Mouse (Mus musculus): ENCODE measurements around the gene Schip1. TPM values are rescaled to one million over a fixed set of nuclear protein-coding genes. Genes with fewer than 3 reads are reported as not detected.
A peak's percentile ranks its signal among the peaks of the same experiment; 100 is the strongest.

The Schip1 gene
- polyA plus RNA-seq, 1 experiment = 8.0 TPM

DNA sequence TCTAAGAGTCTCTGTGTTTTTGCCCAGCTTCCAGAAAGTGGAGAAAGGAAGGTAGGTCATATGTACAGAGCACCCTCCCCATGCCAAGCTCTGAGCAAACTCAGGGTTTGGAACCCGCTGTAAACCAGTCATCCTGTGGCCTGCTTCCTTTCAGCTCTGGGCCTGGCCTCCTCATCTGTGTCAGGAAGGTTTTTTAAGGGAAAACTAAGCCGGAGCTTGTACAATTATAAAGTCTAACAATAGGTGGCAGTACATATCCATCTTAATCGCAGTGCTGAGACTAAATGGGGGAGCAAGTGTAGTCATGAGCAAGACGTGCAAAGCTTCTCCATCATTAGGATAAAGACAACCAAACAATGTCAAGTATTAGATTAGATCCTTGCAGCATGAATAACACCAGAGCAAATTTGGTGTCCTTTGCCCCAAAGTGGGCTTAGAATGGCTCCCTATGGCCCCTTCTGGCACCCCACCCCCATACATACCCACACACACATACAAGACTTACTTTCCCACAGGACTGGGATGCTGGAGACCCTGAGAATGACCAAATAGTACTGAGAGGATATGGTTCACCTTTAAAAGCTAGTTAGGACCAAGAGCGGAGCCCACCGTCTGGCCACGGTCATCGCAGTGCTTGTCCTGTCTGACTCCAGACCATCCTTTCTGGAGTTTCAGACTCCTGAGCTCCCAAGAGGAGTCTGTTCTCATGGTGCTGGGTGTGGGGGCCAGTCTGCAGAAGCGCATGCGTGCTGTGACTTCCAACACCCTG lies 550.6 kb downstream of the Schip1 start:
- peak overlapping the region; percentile 28; the same call in 1 of the 2 replicates for H3K27ac ChIP-seq (ENCODE audit: control insufficient read depth, insufficient read depth, low read depth, low read length, poor library complexity)
- H3K4me3 ChIP-seq (replicated peaks; ENCODE audit: control insufficient read depth, low read depth, low read length) = no peak overlapping the region
- WGBS = 39% methylated on average over 10 of the region's 10 CpGs
- H3K4me1 ChIP-seq (ENCODE audit: control insufficient read depth, insufficient read depth, low read length) = peaks cover 6% of the 10 kb centered on the region; the same call in 1 of the 2 replicates
- TF ChIP-seq POLR2A (IDR thresholded peaks at IDR 0.05; ENCODE audit: borderline replicate concordance, control insufficient read depth, low read depth, low read length) = no peak
- TF ChIP-seq CTCF (IDR thresholded peaks at IDR 0.05; ENCODE audit: control insufficient read depth, insufficient read depth, low read length) = no peak

DNA sequence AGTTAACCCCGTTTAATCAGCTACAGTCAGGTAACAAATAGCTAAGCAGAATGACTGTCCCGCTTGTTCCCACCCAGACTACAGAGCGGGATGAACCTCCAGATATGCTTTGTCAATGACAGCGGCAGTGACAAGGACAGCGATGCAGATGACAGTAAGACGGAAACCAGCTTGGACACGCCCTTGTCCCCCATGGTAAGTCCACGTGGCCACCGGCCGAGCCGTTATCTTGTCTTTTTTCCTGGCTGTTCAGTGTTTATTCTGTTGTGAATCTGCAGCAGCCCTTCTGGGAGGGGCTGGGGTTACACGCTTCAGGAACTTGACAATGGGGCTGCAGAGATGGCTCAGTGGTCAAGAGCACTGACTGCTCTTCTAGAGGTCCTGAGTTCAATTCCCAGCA lies 551.8 kb downstream of the Schip1 start:
- TF ChIP-seq POLR2A (IDR thresholded peaks at IDR 0.05; ENCODE audit: borderline replicate concordance, control insufficient read depth, low read depth, low read length) (no peak), CTCF (IDR thresholded peaks at IDR 0.05; ENCODE audit: control insufficient read depth, insufficient read depth, low read length) (no peak)
- 43% methylated on average over 12 of the region's 12 CpGs for WGBS
- Histone ChIP-seq H3K4me3 (replicated peaks; ENCODE audit: control insufficient read depth, low read depth, low read length) (no peak overlapping the region), H3K27ac (ENCODE audit: control insufficient read depth, insufficient read depth, low read depth, low read length, poor library complexity) (no peak overlapping the region), H3K4me1 (ENCODE audit: control insufficient read depth, insufficient read depth, low read length) (peaks cover 6% of the 10 kb centered on the region; the same call in 1 of the 2 replicates)

DNA sequence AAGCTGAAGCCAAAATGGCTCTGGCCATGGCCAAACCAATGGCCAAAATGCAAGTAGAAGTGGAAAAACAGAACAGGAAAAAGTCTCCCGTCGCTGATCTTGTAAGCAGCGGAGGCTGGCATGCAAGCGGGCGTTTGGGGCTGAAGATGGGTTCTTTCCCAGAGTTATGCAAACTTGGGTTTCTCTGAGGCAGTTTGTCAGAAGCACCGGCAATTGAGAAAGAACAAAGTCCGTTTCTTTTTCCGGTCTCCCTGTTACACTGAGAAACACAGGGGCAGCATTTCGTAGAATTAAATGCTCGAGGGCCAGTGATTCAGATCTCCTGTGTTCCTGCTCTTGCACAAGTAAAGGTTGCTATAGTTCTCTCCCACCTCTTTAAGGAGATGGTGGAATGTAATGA lies 553.1 kb downstream of the Schip1 start:
- Histone ChIP-seq H3K27ac (ENCODE audit: control insufficient read depth, insufficient read depth, low read depth, low read length, poor library complexity) (peak overlapping the region; percentile 50), H3K4me1 (ENCODE audit: control insufficient read depth, insufficient read depth, low read length) (peaks cover 6% of the 10 kb centered on the region; the same call in 1 of the 2 replicates), H3K4me3 (replicated peaks; ENCODE audit: control insufficient read depth, low read depth, low read length) (no peak overlapping the region)
- 60% methylated on average over 10 of the region's 10 CpGs for WGBS
- no peak for TF ChIP-seq CTCF (IDR thresholded peaks at IDR 0.05; ENCODE audit: control insufficient read depth, insufficient read depth, low read length)
- no peak for TF ChIP-seq POLR2A (IDR thresholded peaks at IDR 0.05; ENCODE audit: borderline replicate concordance, control insufficient read depth, low read depth, low read length)

DNA sequence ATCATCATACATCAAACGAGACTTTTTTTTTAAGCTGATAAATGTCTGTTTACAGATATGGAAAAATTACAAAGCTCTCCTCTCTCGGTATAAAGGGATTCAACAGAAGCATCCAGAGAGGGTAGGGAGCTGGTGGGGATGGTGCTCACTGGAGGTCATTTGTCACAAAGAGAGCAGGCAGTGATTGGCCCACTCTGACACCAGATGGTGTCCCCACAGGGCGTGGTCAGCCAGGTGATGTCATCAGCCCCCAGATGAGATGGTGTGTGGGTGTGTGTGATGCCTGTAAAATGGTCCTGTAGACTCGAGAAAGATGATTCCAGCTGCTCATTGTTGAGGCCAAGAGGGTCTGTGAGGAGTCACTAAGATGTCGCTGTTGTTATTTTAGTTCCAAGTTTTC lies 554.5 kb downstream of the Schip1 start:
- H3K4me3 ChIP-seq (replicated peaks; ENCODE audit: control insufficient read depth, low read depth, low read length) = no peak overlapping the region
- peaks cover 6% of the 10 kb centered on the region; the same call in 1 of the 2 replicates for H3K4me1 ChIP-seq (ENCODE audit: control insufficient read depth, insufficient read depth, low read length)
- 71% methylated on average over 5 of the region's 5 CpGs for WGBS
- no peak for TF ChIP-seq CTCF (IDR thresholded peaks at IDR 0.05; ENCODE audit: control insufficient read depth, insufficient read depth, low read length)
- TF ChIP-seq POLR2A (IDR thresholded peaks at IDR 0.05; ENCODE audit: borderline replicate concordance, control insufficient read depth, low read depth, low read length) = no peak
- no peak overlapping the region for H3K27ac ChIP-seq (ENCODE audit: control insufficient read depth, insufficient read depth, low read depth, low read length, poor library complexity)

- Histone ChIP-seq H3K4me1 (ENCODE audit: control insufficient read depth, insufficient read depth, low read length) (peaks cover 2% of the 10 kb centered on the region; the same call in 1 of the 2 replicates), H3K27ac (ENCODE audit: control insufficient read depth, insufficient read depth, low read depth, low read length, poor library complexity) (no peak overlapping the region), H3K4me3 (replicated peaks; ENCODE audit: control insufficient read depth, low read depth, low read length) (no peak overlapping the region)
- TF ChIP-seq CTCF (IDR thresholded peaks at IDR 0.05; ENCODE audit: control insufficient read depth, insufficient read depth, low read length) (no peak), POLR2A (IDR thresholded peaks at IDR 0.05; ENCODE audit: borderline replicate concordance, control insufficient read depth, low read depth, low read length) (no peak)
- WGBS = 80% methylated on average over 3 of the region's 3 CpGs
These were observed 557.4 kb downstream of the Schip1 start for GRCm38 (mm10) chr3:68621971-68622370.

GRCm38 (mm10) chr3:68623036-68623435 lies 558.4 kb downstream of the Schip1 start:
- H3K27ac ChIP-seq (ENCODE audit: control insufficient read depth, insufficient read depth, low read depth, low read length, poor library complexity) = no peak overlapping the region
- TF ChIP-seq POLR2A (IDR thresholded peaks at IDR 0.05; ENCODE audit: borderline replicate concordance, control insufficient read depth, low read depth, low read length) (no peak), CTCF (IDR thresholded peaks at IDR 0.05; ENCODE audit: control insufficient read depth, insufficient read depth, low read length) (no peak)

GRCm38 (mm10) chr3:68624471-68624870 lies 559.9 kb downstream of the Schip1 start:
- H3K4me1 ChIP-seq (ENCODE audit: control insufficient read depth, insufficient read depth, low read length) = peaks cover 2% of the 10 kb centered on the region; the same call in 1 of the 2 replicates
- H3K4me3 ChIP-seq (replicated peaks; ENCODE audit: control insufficient read depth, low read depth, low read length) = no peak overlapping the region
- no peak overlapping the region for H3K27ac ChIP-seq (ENCODE audit: control insufficient read depth, insufficient read depth, low read depth, low read length, poor library complexity)
- 18% methylated on average over 6 of the region's 6 CpGs for WGBS
- TF ChIP-seq CTCF (IDR thresholded peaks at IDR 0.05; ENCODE audit: control insufficient read depth, insufficient read depth, low read length) (no peak), POLR2A (IDR thresholded peaks at IDR 0.05; ENCODE audit: borderline replicate concordance, control insufficient read depth, low read depth, low read length) (no peak)

More at GRCm38 (mm10) chr3:68623036-68623435, 558.4 kb downstream of the Schip1 start:
- 78% methylated on average over 5 of the region's 5 CpGs for WGBS
- Histone ChIP-seq H3K4me3 (replicated peaks; ENCODE audit: control insufficient read depth, low read depth, low read length) (no peak overlapping the region), H3K4me1 (ENCODE audit: control insufficient read depth, insufficient read depth, low read length) (peaks cover 2% of the 10 kb centered on the region; the same call in 1 of the 2 replicates)

- Histone ChIP-seq H3K27ac (ENCODE audit: control insufficient read depth, insufficient read depth, low read depth, low read length, poor library complexity) (no peak overlapping the region), H3K4me3 (replicated peaks; ENCODE audit: control insufficient read depth, low read depth, low read length) (no peak overlapping the region), H3K4me1 (ENCODE audit: control insufficient read depth, insufficient read depth, low read length) (no peaks in the 10 kb centered on the region; the same call in 1 of the 2 replicates)
- TF ChIP-seq POLR2A (IDR thresholded peaks at IDR 0.05; ENCODE audit: borderline replicate concordance, control insufficient read depth, low read depth, low read length) = no peak
- no peak for TF ChIP-seq CTCF (IDR thresholded peaks at IDR 0.05; ENCODE audit: control insufficient read depth, insufficient read depth, low read length)
- WGBS = 86% methylated on average over 4 of the region's 4 CpGs
These were observed 565.7 kb downstream of the Schip1 start for GRCm38 (mm10) chr3:68630261-68630660.

Measured in bone marrow, adult 2 months (tissue).